Mouse (Mus musculus) hindbrain, embryonic 14.5 days (tissue): Measurements from ENCODE around the gene Aurka. TPM values are rescaled to one million over a fixed set of nuclear protein-coding genes. Genes with fewer than 3 reads are reported as not detected.

Source experiments
- ATAC-seq: fragments of 200-750 bp; cut with Nextera tagmentation; 2 replicates; pipeline ENCODE4 v1.8.0; 2017; ENCODE audit warnings: moderate number of reproducible peaks, mild to moderate bottlenecking, moderate TSS enrichment, moderate library complexity; ENCODE audit not compliant: low FRiP score
- DNase-seq: peaks from one replicate; pipeline ENCODE4 v3.0.0-alpha.2; 2015; ENCODE audit warnings: low spot score
- H3K27ac ChIP-seq: fragments of 300-500 bp; sonication (generic); 2 replicates; pipeline ENCODE4 v1.5.1; 2014; ENCODE audit warnings: mild to moderate bottlenecking, moderate library complexity
- H3K27me3 ChIP-seq: fragments of 300-500 bp; sonication (generic); 2 replicates; pipeline ENCODE4 v1.6.1; 2014; ENCODE audit warnings: mild to moderate bottlenecking, low read length, mixed read lengths; ENCODE audit not compliant: control insufficient read depth, insufficient read depth
- H3K36me3 ChIP-seq: fragments of 300-500 bp; sonication (generic); replicated peaks from 2 replicates; pipeline ENCODE4 v1.6.1; 2014; ENCODE audit not compliant: control insufficient read depth, insufficient read depth
- H3K4me1 ChIP-seq: fragments of 300-500 bp; sonication (generic); replicated peaks from 2 replicates; pipeline ENCODE4 v1.6.1; 2014; ENCODE audit warnings: antibody characterized with exemption, low read length, mixed read lengths; ENCODE audit not compliant: control insufficient read depth, insufficient read depth
- H3K4me2 ChIP-seq: fragments of 300-500 bp; sonication (generic); replicated peaks from 2 replicates; pipeline ENCODE4 v1.6.1; 2014; ENCODE audit warnings: mild to moderate bottlenecking, moderate library complexity
- H3K4me3 ChIP-seq: fragments of 300-500 bp; sonication (generic); replicated peaks from 2 replicates; pipeline ENCODE4 v1.5.1; 2014; ENCODE audit warnings: mild to moderate bottlenecking, low read length
- H3K9ac ChIP-seq: fragments of 300-500 bp; sonication (generic); 2 replicates; pipeline ENCODE4 v1.6.1; 2014
- H3K9me3 ChIP-seq: fragments of 300-500 bp; sonication (generic); 2 replicates; pipeline ENCODE4 v1.6.1; 2016; ENCODE audit warnings: low read length; ENCODE audit not compliant: control insufficient read depth
- WGBS: fragments of 180-500 bp; shearing (Covaris S2); extraction: QIAGEN DNeasy Blood & Tissue Kit; methylation state at CpG from one replicate; pipeline ENCODE4 v1.1.7; 2014; 5-methylcytosine and 5-hydroxymethylcytosine counted together
- polyA plus RNA-seq: library from polyadenylated mRNA; unstranded; fragments of >200 nt; fragmentation: Nextera tagmentation; extraction: Ambion mirVana; gene quantifications from 2 replicates; pipeline ENCODE4 v1.2.1, GENCODE M21; 2014

Gene Aurka
- polyA plus RNA-seq, 1 experiment from 2014 or later: 18.8 TPM

DNA sequence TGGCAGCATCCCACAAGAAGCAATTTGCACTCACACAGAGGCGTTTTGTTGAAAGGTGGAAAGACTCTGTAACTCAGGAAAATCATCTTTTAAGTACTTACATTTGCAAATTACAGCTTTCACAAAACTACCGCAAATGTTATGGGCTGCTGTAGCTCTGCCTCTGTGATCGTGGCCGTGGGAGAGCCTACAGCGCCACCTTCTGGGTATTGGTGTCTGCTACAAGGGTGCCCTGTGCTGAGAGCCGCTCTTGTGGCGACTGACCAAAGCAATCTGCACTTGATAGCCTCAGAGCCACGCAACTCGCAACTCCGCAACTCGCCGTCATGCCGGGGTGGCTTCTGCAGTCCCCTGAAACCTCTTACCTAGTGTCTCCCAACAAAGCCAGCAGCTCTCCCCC is 41.2 kb downstream of the Aurka start:
- DNase-seq (peak; percentile 88), ATAC-seq (peak; percentile 81; the same call in 1 of the 2 replicates)
- H3K4me3 ChIP-seq: no peak overlapping the region
- peak overlapping the region; percentile 39; the same call in 1 of the 2 replicates for H3K9ac ChIP-seq
- 6% methylated on average over 13 of the region's 13 CpGs for WGBS
- H3K27me3 ChIP-seq: no peaks in the 10 kb centered on the region
- H3K4me1 ChIP-seq: no peaks in the 10 kb centered on the region
- H3K36me3 ChIP-seq: no peaks in the 10 kb centered on the region
- no peak overlapping the region for H3K27ac ChIP-seq
- H3K9me3 ChIP-seq: no peaks in the 10 kb centered on the region
- H3K4me2 ChIP-seq: peak overlapping the region; percentile 41

DNA sequence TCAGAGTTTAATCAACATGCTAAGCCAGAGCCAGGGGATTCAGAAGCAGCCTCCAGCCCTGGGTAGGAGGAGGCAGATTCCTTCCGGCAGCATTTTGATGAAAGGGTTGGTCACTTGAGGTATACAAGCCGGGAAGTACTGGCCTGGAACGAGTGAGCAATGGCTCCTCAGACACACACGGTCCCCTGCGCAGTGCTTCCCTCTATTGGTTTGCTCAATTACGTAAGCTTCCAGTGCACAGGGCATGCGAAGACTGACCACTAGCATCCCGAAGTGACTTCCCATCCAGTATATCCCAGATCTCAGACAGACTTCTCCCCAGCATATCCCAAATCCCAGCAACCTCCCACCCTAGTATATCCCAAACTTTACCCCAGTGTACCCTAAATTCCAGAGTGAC is 42.1 kb downstream of the Aurka start:
- ATAC-seq: no peak
- H3K4me1 ChIP-seq: no peaks in the 10 kb centered on the region

GRCm38 (mm10) chr2:172320878-172321277 is 49.5 kb downstream of the Aurka start:
- no peak overlapping the region for H3K4me3 ChIP-seq
- 26% methylated on average over 9 of the region's 9 CpGs for WGBS
- H3K36me3 ChIP-seq: no peaks in the 10 kb centered on the region
- peak; percentile 56 for DNase-seq
- H3K9ac ChIP-seq: no peak overlapping the region
- no peak overlapping the region for H3K4me2 ChIP-seq
- H3K4me1 ChIP-seq: no peaks in the 10 kb centered on the region
- H3K27me3 ChIP-seq: no peaks in the 10 kb centered on the region
- ATAC-seq: no peak
- H3K9me3 ChIP-seq: no peaks in the 10 kb centered on the region
- H3K27ac ChIP-seq: no peak overlapping the region

More for the DNA sequence above, 42.1 kb downstream of the Aurka start:
- no peak overlapping the region; the same call in 1 of the 2 replicates for H3K9ac ChIP-seq
- no peak overlapping the region for H3K27ac ChIP-seq
- H3K9me3 ChIP-seq: no peaks in the 10 kb centered on the region
- WGBS: 60% methylated on average over 8 of the region's 8 CpGs
- no peaks in the 10 kb centered on the region for H3K27me3 ChIP-seq
- H3K4me3 ChIP-seq: no peak overlapping the region
- DNase-seq: no peak
- H3K4me2 ChIP-seq: no peak overlapping the region
- no peaks in the 10 kb centered on the region for H3K36me3 ChIP-seq

DNA sequence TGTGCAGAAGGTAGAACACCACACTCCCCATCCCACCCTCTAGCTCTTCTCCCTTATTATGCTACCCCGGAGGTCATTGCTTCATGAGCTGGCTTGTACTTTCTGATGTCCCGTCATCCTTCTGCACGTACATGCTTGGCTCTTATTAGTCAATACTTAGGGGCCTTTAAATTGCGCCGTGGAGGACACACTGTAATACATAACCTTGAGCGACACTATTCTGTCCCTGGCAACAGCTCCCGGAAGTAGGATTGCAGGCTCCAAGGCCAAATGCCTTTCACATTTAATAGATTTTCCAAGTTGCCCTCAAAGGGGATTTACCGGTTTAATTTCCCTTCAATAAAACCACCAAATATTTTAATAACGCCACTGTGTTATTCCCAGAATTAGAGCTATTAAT is 58.6 kb downstream of the Aurka start:
- no peak for ATAC-seq
- Histone ChIP-seq H3K4me1 (no peaks in the 10 kb centered on the region), H3K4me2 (no peak overlapping the region), H3K27me3 (no peaks in the 10 kb centered on the region), H3K36me3 (no peaks in the 10 kb centered on the region), H3K4me3 (no peak overlapping the region), H3K27ac (no peak overlapping the region), H3K9me3 (no peaks in the 10 kb centered on the region), H3K9ac (no peak overlapping the region)
- no peak for DNase-seq
- WGBS: 78% methylated on average over 9 of the region's 9 CpGs

GRCm38 (mm10) chr2:172306544-172306943 is 63.8 kb downstream of the Aurka start:
- ATAC-seq (no peak), DNase-seq (no peak)
- 81% methylated on average over 4 of the region's 4 CpGs for WGBS
- Histone ChIP-seq H3K4me3 (no peak overlapping the region), H3K4me2 (no peak overlapping the region), H3K9me3 (no peaks in the 10 kb centered on the region), H3K9ac (no peak overlapping the region), H3K36me3 (no peaks in the 10 kb centered on the region), H3K27ac (no peak overlapping the region), H3K4me1 (no peaks in the 10 kb centered on the region), H3K27me3 (no peaks in the 10 kb centered on the region)

Other genes starting within 250 kb of the Aurka start
- gene Mc3r, start 122.0 kb downstream of the Aurka start, polyA plus RNA-seq: 0.15 and 0.30 TPM in 2 replicates
- 17.9 and 18.5 TPM in 2 replicates for gene Fam210b, start 25.0 kb downstream of the Aurka start, polyA plus RNA-seq
- gene Cstf1, start 146 bp upstream of the Aurka start, polyA plus RNA-seq: 26.6 and 29.8 TPM in 2 replicates
- 0.05 and 0.27 TPM in 2 replicates for gene Cass4, start 23.3 kb upstream of the Aurka start, polyA plus RNA-seq
- gene Rtf2, start 70.0 kb upstream of the Aurka start, polyA plus RNA-seq: 91.7 and 97.4 TPM in 2 replicates
- 0.86 and 1.1 TPM in 2 replicates for gene Gcnt7, start 88.1 kb upstream of the Aurka start, polyA plus RNA-seq
- 0.29 TPM in 1 of 2 replicates, not detected in the other for gene Fam209, start 102.0 kb upstream of the Aurka start, polyA plus RNA-seq
- 0.28 and 0.30 TPM in 2 replicates for gene Tfap2c, start 179.1 kb upstream of the Aurka start, polyA plus RNA-seq